Mouse (Mus musculus) bone marrow macrophage, adult 2 months (primary cell): ENCODE measurements around the gene Nod1.

Experiments
- CTCF ChIP-seq: IDR thresholded peaks from 2 replicates; pipeline ENCODE4 v1.5.1; 2012; ENCODE audit warnings: low read depth, mild to moderate bottlenecking, low read length, moderate library complexity
- POLR2A ChIP-seq: IDR thresholded peaks from 2 replicates; pipeline ENCODE4 v1.6.1; 2012; ENCODE audit warnings: mild to moderate bottlenecking, low read depth, low read length, borderline replicate concordance

DNA sequence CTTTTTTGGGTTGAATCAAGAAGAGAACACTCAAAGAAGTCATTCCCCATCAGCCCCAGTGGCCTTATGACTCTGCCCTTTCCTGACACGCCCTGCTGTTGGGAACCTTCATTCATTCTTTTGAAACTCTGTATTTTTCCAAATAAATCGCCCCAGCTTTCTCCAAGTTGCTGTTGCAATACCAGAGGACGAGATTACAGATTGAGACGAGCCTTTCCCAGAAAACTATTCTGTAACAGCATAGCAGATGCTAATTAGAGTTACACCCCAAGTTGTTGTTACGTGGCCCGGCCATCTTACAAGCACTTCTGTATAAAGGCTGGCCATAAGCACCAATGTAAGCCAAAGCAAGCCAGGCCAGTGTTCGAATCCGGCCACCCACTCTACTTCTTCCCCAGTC, 14.8 kb downstream of the Nod1 start:
- TF ChIP-seq CTCF: no peak
- no peak for TF ChIP-seq POLR2A
